Mouse (Mus musculus) liver, embryonic 12.5 days (tissue): Measurements from ENCODE around the gene Gm28729. TPM values are rescaled to one million over a fixed set of nuclear protein-coding genes. Genes with fewer than 3 reads are reported as not detected.

ENCODE experiments used
- ATAC-seq: fragments of 200-750 bp; cut with Nextera tagmentation; 2 replicates; pipeline ENCODE4 v1.8.0; 2017; ENCODE audit warnings: moderate number of reproducible peaks, mild to moderate bottlenecking, moderate library complexity
- H3K27ac ChIP-seq: fragments of 300-500 bp; sonication (generic); 2 replicates; pipeline ENCODE4 v1.5.1; 2016; ENCODE audit warnings: mild to moderate bottlenecking
- H3K27me3 ChIP-seq: fragments of 300-500 bp; sonication (generic); replicated peaks from 2 replicates; pipeline ENCODE4 v1.6.1; 2016; ENCODE audit warnings: mild to moderate bottlenecking, moderate library complexity
- H3K36me3 ChIP-seq: fragments of 300-500 bp; sonication (generic); 2 replicates; pipeline ENCODE4 v1.6.1; 2016; ENCODE audit warnings: mild to moderate bottlenecking, moderate library complexity
- H3K4me1 ChIP-seq: fragments of 300-500 bp; sonication (generic); 2 replicates; pipeline ENCODE4 v1.6.1; 2016
- H3K4me2 ChIP-seq: fragments of 300-500 bp; sonication (generic); 2 replicates; pipeline ENCODE4 v1.6.1; 2016; ENCODE audit warnings: mild to moderate bottlenecking, moderate library complexity
- H3K4me3 ChIP-seq: fragments of 300-500 bp; sonication (generic); 2 replicates; pipeline ENCODE4 v1.5.1; 2016; ENCODE audit warnings: mild to moderate bottlenecking, moderate library complexity
- H3K9ac ChIP-seq: fragments of 300-500 bp; sonication (generic); 2 replicates; pipeline ENCODE4 v1.6.1; 2016; ENCODE audit warnings: mild to moderate bottlenecking, moderate library complexity
- H3K9me3 ChIP-seq: fragments of 300-500 bp; sonication (generic); replicated peaks from 2 replicates; pipeline ENCODE4 v1.6.1; 2016; ENCODE audit warnings: mild to moderate bottlenecking, moderate library complexity
- WGBS: fragments of 180-500 bp; shearing (Covaris S2); methylation state at CpG from one replicate; pipeline ENCODE4 v1.1.7; 2016; ENCODE audit not compliant: insufficient replicate concordance; 5-methylcytosine and 5-hydroxymethylcytosine counted together
- polyA plus RNA-seq: library from polyadenylated mRNA; unstranded; fragments of >200 nt; fragmentation: Nextera tagmentation; extraction: Ambion mirVana; gene quantifications from 2 replicates; pipeline ENCODE4 v1.2.1, GENCODE M21; 2016

Gm28729 gene
- polyA plus RNA-seq, 1 experiment from 2014 or later, result not detected

DNA sequence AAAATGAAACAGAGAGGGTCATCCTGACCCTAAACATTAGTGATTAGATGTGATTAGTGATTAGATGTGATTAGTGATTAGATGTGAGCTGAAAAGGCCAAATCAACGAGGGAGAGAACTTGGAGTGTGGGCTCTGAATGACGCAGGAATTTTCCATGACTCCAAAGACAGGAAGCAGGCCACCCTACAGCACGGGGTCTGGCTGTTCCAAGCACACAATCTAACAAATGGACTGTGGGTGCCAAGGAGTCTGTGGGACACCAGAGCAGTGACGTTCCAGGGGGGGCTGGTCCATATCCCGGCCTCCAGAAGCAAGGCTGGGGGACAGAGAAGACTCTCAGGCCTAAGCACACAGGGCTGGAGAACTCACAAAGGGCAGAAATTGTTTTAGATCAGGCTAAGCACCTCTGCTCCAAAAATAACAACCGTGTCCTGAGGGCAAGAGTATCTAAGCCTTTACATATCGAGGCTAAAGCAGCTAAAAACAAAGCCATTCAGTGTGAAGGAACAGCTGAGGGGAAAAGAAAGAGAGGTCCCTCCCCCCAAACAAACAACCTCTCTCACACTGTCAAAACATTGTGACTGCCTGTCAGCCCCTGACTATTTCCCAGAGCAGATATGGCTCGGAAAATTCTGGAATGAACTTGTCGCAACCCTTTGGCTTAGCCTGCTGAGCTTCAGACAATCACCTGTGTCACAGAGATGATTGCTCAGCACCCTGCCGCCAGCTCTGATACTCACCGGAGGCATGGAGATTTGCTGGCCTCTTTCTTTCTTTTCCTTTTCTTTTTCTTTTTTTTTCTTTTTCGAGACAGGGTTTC lies 74.0 kb downstream of the Gm28729 start:
- 60% methylated on average over 12 of the region's 12 CpGs for WGBS
- Histone ChIP-seq H3K9ac (no peak overlapping the region), H3K9me3 (no peaks in the 10 kb centered on the region), H3K4me1 (no peaks in the 10 kb centered on the region), H3K36me3 (no peaks in the 10 kb centered on the region), H3K4me3 (no peak overlapping the region), H3K27me3 (peaks cover 9% of the 10 kb centered on the region; the same call in 1 of the 2 replicates), H3K4me2 (no peak overlapping the region), H3K27ac (no peak overlapping the region)
- no peak for ATAC-seq

DNA sequence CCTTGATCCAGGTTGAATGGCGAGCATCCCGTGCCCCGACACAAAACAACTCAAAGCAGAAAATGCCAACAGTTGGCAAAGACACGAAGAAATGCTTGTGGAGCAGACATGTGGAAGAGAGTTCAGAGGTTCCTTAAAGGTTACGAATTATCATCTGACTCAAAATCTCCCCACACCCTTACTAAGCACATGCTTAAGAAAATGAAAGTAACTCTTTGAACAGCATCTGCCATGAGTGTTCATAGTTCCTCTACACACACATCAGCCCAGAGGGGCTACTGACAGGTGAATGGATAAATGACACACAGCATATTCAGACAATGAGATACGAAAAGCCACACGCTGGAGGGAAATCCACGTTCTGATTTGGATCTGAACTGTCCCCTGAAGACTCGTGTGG lies 75.5 kb downstream of the Gm28729 start:
- Histone ChIP-seq H3K9me3 (no peaks in the 10 kb centered on the region), H3K27ac (no peak overlapping the region), H3K4me1 (no peaks in the 10 kb centered on the region), H3K36me3 (no peaks in the 10 kb centered on the region), H3K9ac (no peak overlapping the region), H3K4me3 (no peak overlapping the region), H3K4me2 (no peak overlapping the region), H3K27me3 (peaks cover 6% of the 10 kb centered on the region; the same call in 1 of the 2 replicates)
- WGBS, result 76% methylated on average over 9 of the region's 9 CpGs
- no peak for ATAC-seq

DNA sequence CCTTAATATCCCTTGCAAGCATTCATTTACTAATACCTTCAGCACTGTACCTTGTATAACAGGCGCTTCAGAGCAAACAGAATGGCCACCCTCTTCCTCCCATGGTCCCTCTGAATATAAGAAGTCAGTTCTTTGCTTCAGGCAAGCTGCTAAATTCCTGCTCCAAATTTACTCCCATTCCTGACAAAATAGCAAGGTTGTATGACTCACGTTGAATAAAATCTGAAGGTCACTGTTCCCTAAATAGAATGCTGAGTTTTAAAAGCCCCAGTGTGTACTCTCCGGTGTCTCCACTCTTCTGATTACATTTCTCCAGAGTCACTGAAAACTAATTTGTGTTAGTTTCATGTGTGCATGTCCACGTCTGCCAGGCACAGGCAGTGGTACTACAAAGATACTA lies 79.7 kb downstream of the Gm28729 start:
- H3K36me3 ChIP-seq, result no peaks in the 10 kb centered on the region
- H3K4me3 ChIP-seq, result no peak overlapping the region
- no peak overlapping the region for H3K4me2 ChIP-seq
- H3K9me3 ChIP-seq, result no peaks in the 10 kb centered on the region
- ATAC-seq, result no peak
- H3K4me1 ChIP-seq, result 0 out of 2 replicates have a peak, but pooled peaks cover 5% of the 10 kb centered on the region
- no peak overlapping the region for H3K9ac ChIP-seq
- WGBS, result 57% methylated on average over 4 of the region's 4 CpGs
- H3K27me3 ChIP-seq, result peaks cover 8% of the 10 kb centered on the region; the same call in 1 of the 2 replicates
- no peak overlapping the region for H3K27ac ChIP-seq

GRCm38 (mm10) chr9:96442081-96442480 lies 83.0 kb downstream of the Gm28729 start:
- 21% methylated on average over 10 of the region's 10 CpGs for WGBS
- no peaks in the 10 kb centered on the region for H3K36me3 ChIP-seq

GRCm38 (mm10) chr9:96438334-96438871 lies 86.7 kb downstream of the Gm28729 start:
- peak overlapping the region; percentile 65; the same call in 1 of the 2 replicates for H3K27ac ChIP-seq

More at GRCm38 (mm10) chr9:96442081-96442480, 83.0 kb downstream of the Gm28729 start:
- ATAC-seq, result no peak
- Histone ChIP-seq H3K27me3 (peaks cover 38% of the 10 kb centered on the region), H3K9ac (no peak overlapping the region), H3K9me3 (no peaks in the 10 kb centered on the region), H3K27ac (no peak overlapping the region), H3K4me1 (peaks cover 22% of the 10 kb centered on the region), H3K4me3 (no peak overlapping the region), H3K4me2 (peak overlapping the region; percentile 15; the same call in 1 of the 2 replicates)

GRCm38 (mm10) chr9:96437805-96438333 lies 87.2 kb downstream of the Gm28729 start:
- WGBS, result under 1% methylated on average over 25 of the region's 25 CpGs
- ATAC-seq, result peak; percentile 61
- H3K4me3 ChIP-seq, result peak overlapping the region; percentile 47
- no peaks in the 10 kb centered on the region for H3K9me3 ChIP-seq
- peak overlapping the region; percentile 34 for H3K9ac ChIP-seq
- H3K27me3 ChIP-seq, result peaks cover 50% of the 10 kb centered on the region
- H3K4me2 ChIP-seq, result peak overlapping the region; percentile 72
- peaks cover 28% of the 10 kb centered on the region for H3K4me1 ChIP-seq
- H3K36me3 ChIP-seq, result no peaks in the 10 kb centered on the region
- H3K27ac ChIP-seq, result peak overlapping the region; percentile 65; the same call in 1 of the 2 replicates

More at GRCm38 (mm10) chr9:96438334-96438871, 86.7 kb downstream of the Gm28729 start:
- 4% methylated on average over 8 of the region's 8 CpGs for WGBS
- no peaks in the 10 kb centered on the region for H3K36me3 ChIP-seq
- no peak for ATAC-seq
- H3K4me3 ChIP-seq, result peak overlapping the region; percentile 47
- peak overlapping the region; percentile 34 for H3K9ac ChIP-seq
- no peaks in the 10 kb centered on the region for H3K9me3 ChIP-seq
- H3K27me3 ChIP-seq, result peaks cover 50% of the 10 kb centered on the region
- peak overlapping the region; percentile 72 for H3K4me2 ChIP-seq
- peaks cover 28% of the 10 kb centered on the region for H3K4me1 ChIP-seq

DNA sequence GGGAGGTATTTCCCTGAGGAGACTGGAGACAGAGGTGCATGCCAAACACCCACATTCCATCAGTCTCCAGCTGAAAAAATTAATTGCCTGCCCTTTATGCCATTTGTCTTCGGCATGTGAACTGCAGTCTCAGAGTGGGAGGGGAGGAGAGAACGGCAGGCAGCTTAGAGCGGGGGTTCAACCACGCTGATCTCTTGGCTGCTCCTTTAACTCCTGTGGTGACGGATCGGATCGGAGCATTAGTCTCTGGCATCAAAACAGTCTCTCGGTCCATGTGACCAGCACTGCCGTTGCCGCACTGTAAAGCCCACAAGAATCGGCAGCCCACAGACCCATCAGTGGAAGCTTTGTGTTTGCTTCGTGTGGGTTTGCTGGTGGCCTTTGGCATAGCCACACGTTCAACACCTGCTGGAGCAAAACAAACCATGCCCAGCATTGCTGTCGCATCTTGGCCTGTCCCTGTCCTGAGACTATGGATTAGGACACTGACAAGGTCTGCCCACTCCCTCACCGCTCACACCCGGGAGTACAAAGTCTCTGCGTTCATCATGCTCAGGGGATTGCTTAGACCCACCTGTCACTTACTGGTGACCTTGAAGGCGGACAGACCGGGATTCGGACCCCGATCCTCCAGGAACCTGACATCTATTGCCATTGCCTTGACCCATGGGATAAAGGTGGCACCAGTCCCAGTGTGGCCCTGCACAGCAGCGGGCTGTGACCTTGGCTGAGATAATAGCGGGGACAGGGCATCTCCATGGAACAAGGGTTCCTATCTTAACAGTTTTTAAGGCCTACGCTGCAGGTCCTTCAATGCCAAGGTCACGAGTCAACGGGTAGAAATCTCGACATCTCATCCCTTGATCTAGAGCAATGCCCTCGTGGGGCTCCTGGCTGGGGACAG lies 87.9 kb downstream of the Gm28729 start:
- ATAC-seq, result 0 out of 2 replicates have a peak, but pooled peaks have one; percentile 21
- Histone ChIP-seq H3K9ac (0 out of 2 replicates have a peak overlapping the region, but pooled peaks have one; percentile 19), H3K27me3 (peaks cover 50% of the 10 kb centered on the region), H3K9me3 (no peaks in the 10 kb centered on the region), H3K4me3 (peak overlapping the region; percentile 47), H3K27ac (peak overlapping the region; percentile 65; the same call in 1 of the 2 replicates), H3K4me2 (peak overlapping the region; percentile 72), H3K4me1 (peaks cover 27% of the 10 kb centered on the region), H3K36me3 (no peaks in the 10 kb centered on the region)
- WGBS, result 24% methylated on average over 28 of the region's 28 CpGs

Other genes with a start within 250 kb of the Gm28729 start
- gene Atp1b3, start 160.8 kb downstream of the Gm28729 start, polyA plus RNA-seq, result 99.5 and 101 TPM in 2 replicates
- 104 and 110 TPM in 2 replicates for gene Rnf7, start 46.6 kb downstream of the Gm28729 start, polyA plus RNA-seq
- gene Rasa2, start 106.4 kb upstream of the Gm28729 start, polyA plus RNA-seq, result 4.3 and 4.9 TPM in 2 replicates
- 6.8 and 7.0 TPM in 2 replicates for gene Zbtb38, start 227.6 kb upstream of the Gm28729 start, polyA plus RNA-seq